Mouse (Mus musculus) lung, postnatal 25 days (tissue): ENCODE results near the gene Tmem106a.
A peak's percentile ranks its signal among the peaks of the same experiment; 100 is the strongest.

Experiments used
- DNase-seq: peaks from one replicate; pipeline ENCODE4 v3.0.0; 2022; ENCODE audit warnings: low spot score

Tmem106a gene

DNA sequence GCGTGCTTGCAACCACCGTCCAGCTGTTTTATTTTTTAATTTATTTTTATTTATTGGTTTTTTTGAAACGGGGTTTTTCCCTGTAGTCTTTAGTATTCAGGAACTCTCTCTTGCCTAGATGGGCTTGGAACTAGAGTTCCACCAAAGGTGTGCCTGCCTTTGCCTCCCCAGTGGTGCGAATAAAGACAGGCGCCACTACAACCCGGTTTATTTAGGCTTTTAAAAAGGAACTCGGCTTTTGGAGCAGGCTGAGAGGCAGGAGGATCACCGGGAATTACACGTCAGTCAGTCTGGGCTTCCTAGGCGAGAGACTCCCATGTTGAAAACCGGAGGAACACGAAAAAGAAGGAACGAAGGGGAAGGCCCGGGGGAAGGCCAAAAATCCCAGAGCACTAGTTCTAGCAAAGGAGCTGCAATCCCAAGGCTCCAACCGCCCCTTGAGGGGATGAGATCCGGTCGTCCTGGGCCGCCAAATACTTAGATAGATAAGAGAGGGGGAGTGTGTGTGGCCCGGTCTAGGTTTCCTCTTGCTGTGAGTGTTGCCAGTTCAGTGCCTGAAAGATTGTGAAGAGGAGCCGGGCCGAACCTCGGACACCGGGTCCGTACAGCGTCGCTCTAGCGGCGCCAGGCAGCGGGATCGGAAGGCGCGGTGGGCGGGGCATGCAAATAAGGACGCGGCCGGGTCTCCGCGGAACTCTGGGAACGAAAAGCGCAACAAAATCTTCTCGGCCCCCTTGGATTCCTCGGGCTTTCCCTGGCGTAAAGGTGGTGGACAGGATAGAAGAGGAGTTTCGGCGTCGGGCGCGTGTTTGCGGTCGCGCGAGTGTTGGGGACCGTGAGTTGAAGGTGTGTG is 59.0 kb downstream of the Tmem106a start:
- peak; percentile 72 for DNase-seq
